Mouse (Mus musculus): Measurements from ENCODE around the gene P2rx1.

The P2rx1 gene

GRCm38 (mm10) chr11:72998771-72999170, at the start of gene P2rx1:
Gene P2rx1, plus strand, starts transcription at chr11:72999103.
- no peak for ATAC-seq (ENCODE audit: low TSS enrichment)

- ATAC-seq (ENCODE audit: low TSS enrichment): no peak
Measured at GRCm38 (mm10) chr11:72951137-72952000, 47.5 kb upstream of the P2rx1 start.

GRCm38 (mm10) chr11:72952226-72952625, 46.7 kb upstream of the P2rx1 start:
- no peak for ATAC-seq (ENCODE audit: low TSS enrichment)

GRCm38 (mm10) chr11:72952697-72953096, 46.2 kb upstream of the P2rx1 start:
- ATAC-seq (ENCODE audit: low TSS enrichment): no peak

- ATAC-seq (ENCODE audit: low TSS enrichment): no peak
Measured at GRCm38 (mm10) chr11:72953116-72953439, 45.8 kb upstream of the P2rx1 start.

GRCm38 (mm10) chr11:72953440-72954151, 45.3 kb upstream of the P2rx1 start:
- ATAC-seq (ENCODE audit: low TSS enrichment): no peak

- no peak for ATAC-seq (ENCODE audit: low TSS enrichment)
Measured at GRCm38 (mm10) chr11:72954216-72954615, 44.7 kb upstream of the P2rx1 start.

GRCm38 (mm10) chr11:72955339-72955974, 43.4 kb upstream of the P2rx1 start:
- ATAC-seq (ENCODE audit: low TSS enrichment): no peak

- no peak for ATAC-seq (ENCODE audit: low TSS enrichment)
Measured at GRCm38 (mm10) chr11:72957318-72957717, 41.6 kb upstream of the P2rx1 start.

- ATAC-seq (ENCODE audit: low TSS enrichment): no peak
Measured at GRCm38 (mm10) chr11:72959924-72960679, 38.8 kb upstream of the P2rx1 start.

- no peak for ATAC-seq (ENCODE audit: low TSS enrichment)
Measured at GRCm38 (mm10) chr11:72960723-72961071, 38.2 kb upstream of the P2rx1 start.

- no peak for ATAC-seq (ENCODE audit: low TSS enrichment)
Measured at GRCm38 (mm10) chr11:72961072-72961980, 37.6 kb upstream of the P2rx1 start, which contains the start of gene Atp2a3. Gene Atp2a3, plus strand, starts transcription at chr11:72961169.

- ATAC-seq (ENCODE audit: low TSS enrichment): no peak
Measured at GRCm38 (mm10) chr11:72962378-72962777, 36.5 kb upstream of the P2rx1 start.

GRCm38 (mm10) chr11:72963058-72963788, 35.7 kb upstream of the P2rx1 start:
- no peak for ATAC-seq (ENCODE audit: low TSS enrichment)

- ATAC-seq (ENCODE audit: low TSS enrichment): no peak
Measured at GRCm38 (mm10) chr11:72963789-72964294, 35.1 kb upstream of the P2rx1 start.

GRCm38 (mm10) chr11:72974995-72975503, 23.9 kb upstream of the P2rx1 start:
- ATAC-seq (ENCODE audit: low TSS enrichment): no peak

- ATAC-seq (ENCODE audit: low TSS enrichment): no peak
Measured at GRCm38 (mm10) chr11:72982516-72982915, 16.4 kb upstream of the P2rx1 start.

- ATAC-seq (ENCODE audit: low TSS enrichment): no peak
Measured at GRCm38 (mm10) chr11:72983283-72983682, 15.6 kb upstream of the P2rx1 start.

GRCm38 (mm10) chr11:72986745-72987144, 12.2 kb upstream of the P2rx1 start:
- no peak for ATAC-seq (ENCODE audit: low TSS enrichment)

- ATAC-seq (ENCODE audit: low TSS enrichment): no peak
Measured at GRCm38 (mm10) chr11:72987234-72987633, 11.7 kb upstream of the P2rx1 start.
